Mouse (Mus musculus): ENCODE measurements around the gene Zfp874b. TPM values are rescaled to one million over a fixed set of nuclear protein-coding genes. Genes with fewer than 3 reads are reported as not detected.

Gene Zfp874b
- polyA plus RNA-seq, 2 experiments: 2.6 to 4.3 TPM

Other genes with a start within 250 kb of the Zfp874b start
- gene Zfp458, start 205.8 kb downstream of the Zfp874b start, polyA plus RNA-seq (2012; rRNA removed): 1.5 and 2.0 TPM in 2 replicates
- 1.6 and 2.5 TPM in 2 replicates for gene Zfp458, start 205.8 kb downstream of the Zfp874b start, polyA plus RNA-seq (2014; fragmentation: Nextera tagmentation; extraction: Ambion mirVana)
- gene Zfp457, start 177.8 kb downstream of the Zfp874b start, polyA plus RNA-seq (2012; rRNA removed): 1.3 and 1.6 TPM in 2 replicates
- 0.54 and 0.85 TPM in 2 replicates for gene Zfp457, start 177.8 kb downstream of the Zfp874b start, polyA plus RNA-seq (2014; fragmentation: Nextera tagmentation; extraction: Ambion mirVana)
- gene Zfp595, start 151.7 kb downstream of the Zfp874b start, polyA plus RNA-seq (2012; rRNA removed): 3.3 and 4.1 TPM in 2 replicates
- gene Zfp595, start 151.7 kb downstream of the Zfp874b start, polyA plus RNA-seq (2014; fragmentation: Nextera tagmentation; extraction: Ambion mirVana): 3.1 and 3.8 TPM in 2 replicates
- gene Gm28044, start 123.7 kb downstream of the Zfp874b start, polyA plus RNA-seq (2012; rRNA removed): not detected in 2 replicates
- not detected in 2 replicates for gene Gm28044, start 123.7 kb downstream of the Zfp874b start, polyA plus RNA-seq (2014; fragmentation: Nextera tagmentation; extraction: Ambion mirVana)
- 0.95 and 0.99 TPM in 2 replicates for gene Zfp953, start 123.7 kb downstream of the Zfp874b start, polyA plus RNA-seq (2012; rRNA removed)
- gene Zfp953, start 123.7 kb downstream of the Zfp874b start, polyA plus RNA-seq (2014; fragmentation: Nextera tagmentation; extraction: Ambion mirVana): 1.4 and 1.5 TPM in 2 replicates
- gene Gm28041, start 108.5 kb downstream of the Zfp874b start, polyA plus RNA-seq (2012; rRNA removed): 0.15 and 0.38 TPM in 2 replicates
- 0.68 and 0.87 TPM in 2 replicates for gene Gm28041, start 108.5 kb downstream of the Zfp874b start, polyA plus RNA-seq (2014; fragmentation: Nextera tagmentation; extraction: Ambion mirVana)
- gene Zfp456, start 108.4 kb downstream of the Zfp874b start, polyA plus RNA-seq (2012; rRNA removed): 0.73 and 1.1 TPM in 2 replicates
- 1.7 and 2.7 TPM in 2 replicates for gene Zfp456, start 108.4 kb downstream of the Zfp874b start, polyA plus RNA-seq (2014; fragmentation: Nextera tagmentation; extraction: Ambion mirVana)
- 6.1 and 7.9 TPM in 2 replicates for gene Zfp429, start 84.4 kb downstream of the Zfp874b start, polyA plus RNA-seq (2012; rRNA removed)
- gene Zfp429, start 84.4 kb downstream of the Zfp874b start, polyA plus RNA-seq (2014; fragmentation: Nextera tagmentation; extraction: Ambion mirVana): 4.8 and 7.0 TPM in 2 replicates
- gene Zfp459, start 62.8 kb downstream of the Zfp874b start, polyA plus RNA-seq (2012; rRNA removed): 0.53 and 0.72 TPM in 2 replicates
- gene Zfp459, start 62.8 kb downstream of the Zfp874b start, polyA plus RNA-seq (2014; fragmentation: Nextera tagmentation; extraction: Ambion mirVana): 1.2 and 1.3 TPM in 2 replicates
- 3.8 and 5.5 TPM in 2 replicates for gene Zfp874a, start 32.6 kb downstream of the Zfp874b start, polyA plus RNA-seq (2012; rRNA removed)
- 9.9 and 10.8 TPM in 2 replicates for gene Zfp874a, start 32.6 kb downstream of the Zfp874b start, polyA plus RNA-seq (2014; fragmentation: Nextera tagmentation; extraction: Ambion mirVana)
- gene Zfp58, start 16.3 kb upstream of the Zfp874b start, polyA plus RNA-seq (2012; rRNA removed): 4.9 and 7.7 TPM in 2 replicates
- 15.1 and 15.3 TPM in 2 replicates for gene Zfp58, start 16.3 kb upstream of the Zfp874b start, polyA plus RNA-seq (2014; fragmentation: Nextera tagmentation; extraction: Ambion mirVana)
- gene Gm26965, start 41.9 kb upstream of the Zfp874b start, polyA plus RNA-seq (2012; rRNA removed): not detected in 2 replicates
- not detected in 2 replicates for gene Gm26965, start 41.9 kb upstream of the Zfp874b start, polyA plus RNA-seq (2014; fragmentation: Nextera tagmentation; extraction: Ambion mirVana)
- 15.3 and 15.4 TPM in 2 replicates for gene Zfp87, start 41.9 kb upstream of the Zfp874b start, polyA plus RNA-seq (2012; rRNA removed)
- 26.7 and 27.0 TPM in 2 replicates for gene Zfp87, start 41.9 kb upstream of the Zfp874b start, polyA plus RNA-seq (2014; fragmentation: Nextera tagmentation; extraction: Ambion mirVana)
- gene Zfp748, start 69.6 kb upstream of the Zfp874b start, polyA plus RNA-seq (2012; rRNA removed): 6.3 and 8.0 TPM in 2 replicates
- 12.9 and 16.1 TPM in 2 replicates for gene Zfp748, start 69.6 kb upstream of the Zfp874b start, polyA plus RNA-seq (2014; fragmentation: Nextera tagmentation; extraction: Ambion mirVana)
- gene Zfp729b, start 125.4 kb upstream of the Zfp874b start, polyA plus RNA-seq (2012; rRNA removed): 2.1 and 3.0 TPM in 2 replicates
- 5.2 and 6.1 TPM in 2 replicates for gene Zfp729b, start 125.4 kb upstream of the Zfp874b start, polyA plus RNA-seq (2014; fragmentation: Nextera tagmentation; extraction: Ambion mirVana)
- gene Gm49345, start 153.5 kb upstream of the Zfp874b start, polyA plus RNA-seq (2012; rRNA removed): not detected in 2 replicates
- gene Gm49345, start 153.5 kb upstream of the Zfp874b start, polyA plus RNA-seq (2014; fragmentation: Nextera tagmentation; extraction: Ambion mirVana): not detected in 2 replicates
- 2.9 and 3.5 TPM in 2 replicates for gene Zfp729a, start 153.5 kb upstream of the Zfp874b start, polyA plus RNA-seq (2012; rRNA removed)
- gene Zfp729a, start 153.5 kb upstream of the Zfp874b start, polyA plus RNA-seq (2014; fragmentation: Nextera tagmentation; extraction: Ambion mirVana): 5.1 and 5.4 TPM in 2 replicates
- 9.8 and 10.3 TPM in 2 replicates for gene Zfp738, start 202.8 kb upstream of the Zfp874b start, polyA plus RNA-seq (2012; rRNA removed)
- gene Zfp738, start 202.8 kb upstream of the Zfp874b start, polyA plus RNA-seq (2014; fragmentation: Nextera tagmentation; extraction: Ambion mirVana): 11.5 and 11.8 TPM in 2 replicates
- gene Zfp65, start 244.9 kb upstream of the Zfp874b start, polyA plus RNA-seq (2012; rRNA removed): 3.9 and 6.1 TPM in 2 replicates
- 2.8 and 3.1 TPM in 2 replicates for gene Zfp65, start 244.9 kb upstream of the Zfp874b start, polyA plus RNA-seq (2014; fragmentation: Nextera tagmentation; extraction: Ambion mirVana)

Data from limb, embryonic 14.5 days (tissue).